Comparison of ENCODE assay signal across 7 mouse cellular contexts in the genomic region with DNA sequence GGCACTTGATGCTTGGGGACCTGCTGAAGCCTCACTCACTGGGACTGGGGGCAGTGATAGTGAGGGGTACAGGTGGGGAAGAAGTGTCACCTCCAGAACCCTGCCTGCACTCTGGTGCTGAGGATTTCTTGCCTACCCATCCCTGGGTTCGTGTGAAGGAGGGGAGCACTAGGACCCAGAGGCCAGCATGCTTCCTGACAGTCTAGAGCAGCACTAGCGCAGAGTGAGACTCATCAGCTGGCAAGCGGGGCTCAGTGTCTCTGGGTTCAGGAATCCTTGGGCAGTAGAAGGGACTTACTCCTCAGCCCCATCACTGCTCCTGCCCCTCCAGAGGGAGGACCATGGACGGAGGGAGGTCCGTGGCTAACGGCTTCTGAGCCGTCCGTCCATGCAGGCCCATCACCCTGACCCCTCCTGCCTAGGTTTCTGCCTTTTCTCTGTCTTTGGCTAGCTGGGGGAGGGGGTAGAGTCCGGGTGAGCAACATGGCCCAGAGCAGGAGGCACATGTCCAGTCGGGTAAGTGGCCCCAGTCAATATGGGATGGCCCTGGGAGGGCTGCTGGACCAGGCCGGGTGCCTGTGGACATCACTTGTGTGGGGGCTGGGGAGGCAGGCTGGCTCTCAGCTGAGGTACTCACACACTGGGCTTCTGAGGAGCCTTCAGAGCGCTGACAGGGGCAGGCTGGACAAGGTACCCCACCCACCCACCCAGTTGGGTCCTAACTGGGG. TPM values are rescaled to one million over a fixed set of nuclear protein-coding genes. Genes with fewer than 3 reads are reported as not detected.
DNase-seq lines count a peak whose midpoint lies in the region; ATAC-seq lines count a peak whose summit lies in the region.

No protein-coding gene starts in this region.

- H3K27ac ChIP-seq in embryonic facial prominence, embryonic 15.5 days (replicated peaks): no peak overlapping the region
- H3K27ac ChIP-seq in intestine, embryonic 14.5 days (ENCODE audit: low read depth): no peak overlapping the region

- peak overlapping the region; percentile 35 for H3K9ac ChIP-seq in embryonic facial prominence, embryonic 15.5 days
- H3K9ac ChIP-seq in intestine, embryonic 14.5 days (ENCODE audit: low read length): peak overlapping the region; percentile 35; the same call in 1 of the 2 replicates

- 12% methylated on average over 12 of the region's 12 CpGs for WGBS in embryonic facial prominence, embryonic 15.5 days
- 19% methylated on average over 12 of the region's 12 CpGs for WGBS in intestine, embryonic 14.5 days

- peak; percentile 51 for ATAC-seq in embryonic facial prominence, embryonic 15.5 days (ENCODE audit: insufficient number of reproducible peaks, low FRiP score, low TSS enrichment, low read depth)
- ATAC-seq in intestine, embryonic 14.5 days (replicated peaks; ENCODE audit: low FRiP score, low TSS enrichment, low read depth): peak; percentile 56
- ATAC-seq in erythroblast, adult 5-6 weeks (replicated peaks; ENCODE audit: low FRiP score, poor library complexity, severe bottlenecking): no peak

- DNase-seq in MN1 (ENCODE audit: low spot score): peak; percentile 67
- peak; percentile 73 for DNase-seq in adrenal gland, postnatal 14 days
- DNase-seq in intestine, embryonic 14.5 days (ENCODE audit: low spot score): no peak
- peak; percentile 54 for DNase-seq in lung, postnatal 10 days
- peak; percentile 61 for DNase-seq in right cerebral cortex, postnatal 4 days

- H3K9me3 ChIP-seq in embryonic facial prominence, embryonic 15.5 days (replicated peaks): no peaks in the 10 kb centered on the region
- H3K9me3 ChIP-seq in intestine, embryonic 14.5 days (ENCODE audit: control insufficient read depth, low read length): no peaks in the 10 kb centered on the region

- no peaks in the 10 kb centered on the region for H3K27me3 ChIP-seq in embryonic facial prominence, embryonic 15.5 days
- H3K27me3 ChIP-seq in intestine, embryonic 14.5 days (replicated peaks; ENCODE audit: control insufficient read depth, insufficient read depth, low read length): no peaks in the 10 kb centered on the region

- peaks cover 25% of the 10 kb centered on the region for H3K36me3 ChIP-seq in embryonic facial prominence, embryonic 15.5 days
- H3K36me3 ChIP-seq in intestine, embryonic 14.5 days (ENCODE audit: control insufficient read depth, insufficient read depth, low read length): peaks cover 28% of the 10 kb centered on the region

- H3K4me3 ChIP-seq in embryonic facial prominence, embryonic 15.5 days (replicated peaks): peak overlapping the region; percentile 36
- peak overlapping the region; percentile 17 for H3K4me3 ChIP-seq in intestine, embryonic 14.5 days (ENCODE audit: low read depth, low read length)

- H3K4me2 ChIP-seq in embryonic facial prominence, embryonic 15.5 days (replicated peaks): peak overlapping the region; percentile 54
- peak overlapping the region; percentile 49 for H3K4me2 ChIP-seq in intestine, embryonic 14.5 days (ENCODE audit: low read length)

- H3K4me1 ChIP-seq in embryonic facial prominence, embryonic 15.5 days: peaks cover 14% of the 10 kb centered on the region
- H3K4me1 ChIP-seq in intestine, embryonic 14.5 days (replicated peaks; ENCODE audit: control insufficient read depth, insufficient read depth, low read length): peaks cover 12% of the 10 kb centered on the region

RNA-seq across cellular contexts. Expression of a gene that starts 13.8 kb away (rescaled TPM):
- 102 and 126 TPM in 2 replicates for total RNA-seq in adrenal gland, postnatal 14 days (2021)
- polyA plus RNA-seq in embryonic facial prominence, embryonic 15.5 days (2015; fragmentation: Nextera tagmentation; extraction: Ambion mirVana): 98.7 and 103 TPM in 2 replicates
- polyA plus RNA-seq in intestine, embryonic 14.5 days (2014; fragmentation: Nextera tagmentation; extraction: Ambion mirVana): 75.3 and 76.0 TPM in 2 replicates
- 21.7 and 21.9 TPM in 2 replicates for total RNA-seq in erythroblast, adult 5-6 weeks (2015; ENCODE audit: low replicate concordance)
- total RNA-seq in erythroblast, adult 5-6 weeks (2017; ENCODE audit: low replicate concordance): 18.0 and 25.9 TPM in 2 replicates

RNA-seq across cellular contexts. Expression of a gene that starts 23.4 kb away (rescaled TPM):
- total RNA-seq in adrenal gland, postnatal 14 days (2021): 0.33 and 0.34 TPM in 2 replicates
- polyA plus RNA-seq in embryonic facial prominence, embryonic 15.5 days (2015; fragmentation: Nextera tagmentation; extraction: Ambion mirVana): 10.3 and 17.2 TPM in 2 replicates
- 0.47 and 0.83 TPM in 2 replicates for polyA plus RNA-seq in intestine, embryonic 14.5 days (2014; fragmentation: Nextera tagmentation; extraction: Ambion mirVana)
- total RNA-seq in erythroblast, adult 5-6 weeks (2015; ENCODE audit: low replicate concordance): not detected in 2 replicates
- not detected in 2 replicates for total RNA-seq in erythroblast, adult 5-6 weeks (2017; ENCODE audit: low replicate concordance)

RNA-seq across cellular contexts. Expression of a gene that starts 23.4 kb away (rescaled TPM):
- 1.5 and 2.9 TPM in 2 replicates for total RNA-seq in adrenal gland, postnatal 14 days (2021)
- 7.9 and 12.0 TPM in 2 replicates for polyA plus RNA-seq in embryonic facial prominence, embryonic 15.5 days (2015; fragmentation: Nextera tagmentation; extraction: Ambion mirVana)
- 4.3 and 6.4 TPM in 2 replicates for polyA plus RNA-seq in intestine, embryonic 14.5 days (2014; fragmentation: Nextera tagmentation; extraction: Ambion mirVana)
- total RNA-seq in erythroblast, adult 5-6 weeks (2015; ENCODE audit: low replicate concordance): not detected in 2 replicates
- total RNA-seq in erythroblast, adult 5-6 weeks (2017; ENCODE audit: low replicate concordance): 0.28 TPM in 1 of 2 replicates, not detected in the other

RNA-seq across cellular contexts. Expression of a gene that starts 40.1 kb away (rescaled TPM):
- 0.30 and 0.98 TPM in 2 replicates for total RNA-seq in adrenal gland, postnatal 14 days (2021)
- 0.11 and 0.48 TPM in 2 replicates for polyA plus RNA-seq in embryonic facial prominence, embryonic 15.5 days (2015; fragmentation: Nextera tagmentation; extraction: Ambion mirVana)
- polyA plus RNA-seq in intestine, embryonic 14.5 days (2014; fragmentation: Nextera tagmentation; extraction: Ambion mirVana): 0.17 and 0.46 TPM in 2 replicates
- total RNA-seq in erythroblast, adult 5-6 weeks (2015; ENCODE audit: low replicate concordance): 1.0 and 1.2 TPM in 2 replicates
- total RNA-seq in erythroblast, adult 5-6 weeks (2017; ENCODE audit: low replicate concordance): 0.28 and 0.43 TPM in 2 replicates

RNA-seq across cellular contexts. Expression of a gene that starts 44.3 kb away (rescaled TPM):
- 9.1 and 13.6 TPM in 2 replicates for total RNA-seq in adrenal gland, postnatal 14 days (2021)
- 62.8 and 63.2 TPM in 2 replicates for polyA plus RNA-seq in embryonic facial prominence, embryonic 15.5 days (2015; fragmentation: Nextera tagmentation; extraction: Ambion mirVana)
- 16.9 and 17.6 TPM in 2 replicates for polyA plus RNA-seq in intestine, embryonic 14.5 days (2014; fragmentation: Nextera tagmentation; extraction: Ambion mirVana)
- 0.63 TPM in 1 of 2 replicates, not detected in the other for total RNA-seq in erythroblast, adult 5-6 weeks (2015; ENCODE audit: low replicate concordance)
- total RNA-seq in erythroblast, adult 5-6 weeks (2017; ENCODE audit: low replicate concordance): not detected in 2 replicates
